Mouse (Mus musculus): ENCODE measurements at regions not wholly inside any gene's neighbourhood (a gene's known extent, or its start where the extent isn't known, plus 50 kb on each side); places are given as distances from the start of the nearest gene placed in this dataset.

GRCm38 (mm10) chr4:56134350-56134749 lies 602.1 kb upstream of the Klf4 start:
- no peak for DNase-seq

- no peak for DNase-seq
These were observed 595.6 kb upstream of the Klf4 start for GRCm38 (mm10) chr4:56127730-56128482.

- no peak for DNase-seq
These were observed 592.2 kb upstream of the Klf4 start for GRCm38 (mm10) chr4:56124515-56124914.

GRCm38 (mm10) chr4:56122198-56122597 lies 589.9 kb upstream of the Klf4 start:
- no peak for DNase-seq

GRCm38 (mm10) chr4:56121664-56122063 lies 589.4 kb upstream of the Klf4 start:
- no peak for DNase-seq

GRCm38 (mm10) chr4:56120357-56120756 lies 588.1 kb upstream of the Klf4 start:
- no peak for DNase-seq

- DNase-seq = peak; percentile 18 to 29
These were observed 581.5 kb upstream of the Klf4 start for GRCm38 (mm10) chr4:56113701-56114196.

- peak in 1 of 2 experiments; percentile 1 for DNase-seq
These were observed 580.9 kb upstream of the Klf4 start for GRCm38 (mm10) chr4:56112931-56113700.

GRCm38 (mm10) chr4:56106962-56107361 lies 574.7 kb upstream of the Klf4 start:
- DNase-seq = no peak

- DNase-seq = no peak
These were observed 570.0 kb upstream of the Klf4 start for GRCm38 (mm10) chr4:56102314-56102713.

GRCm38 (mm10) chr4:56090796-56091195 lies 558.5 kb upstream of the Klf4 start:
- no peak for DNase-seq

GRCm38 (mm10) chr4:56088701-56089100 lies 556.4 kb upstream of the Klf4 start:
- DNase-seq = no peak

- no peak for DNase-seq
These were observed 554.0 kb upstream of the Klf4 start for GRCm38 (mm10) chr4:56086306-56086705.

GRCm38 (mm10) chr4:56084205-56084604 lies 551.9 kb upstream of the Klf4 start:
- DNase-seq = no peak

GRCm38 (mm10) chr4:56082411-56082810 lies 550.1 kb upstream of the Klf4 start:
- DNase-seq = no peak

GRCm38 (mm10) chr4:56080960-56081359 lies 548.7 kb upstream of the Klf4 start:
- no peak for DNase-seq

GRCm38 (mm10) chr4:56070664-56071334 lies 538.5 kb upstream of the Klf4 start:
- DNase-seq = peak; percentile 3 to 11

- DNase-seq = no peak
These were observed 536.6 kb upstream of the Klf4 start for GRCm38 (mm10) chr4:56068859-56069258.

GRCm38 (mm10) chr4:56064657-56065056 lies 532.4 kb upstream of the Klf4 start:
- no peak for DNase-seq

GRCm38 (mm10) chr4:56051792-56052380 lies 519.6 kb upstream of the Klf4 start:
- DNase-seq = no peak

GRCm38 (mm10) chr4:56039327-56039726 lies 507.1 kb upstream of the Klf4 start:
- no peak for DNase-seq

GRCm38 (mm10) chr4:56036334-56036733 lies 504.1 kb upstream of the Klf4 start:
- DNase-seq = no peak

GRCm38 (mm10) chr4:56035543-56035942 lies 503.3 kb upstream of the Klf4 start:
- no peak for DNase-seq
